Mouse (Mus musculus): ENCODE results near the gene Fam171a1. TPM values are rescaled to one million over a fixed set of nuclear protein-coding genes. Genes with fewer than 3 reads are reported as not detected.

Fam171a1 gene
- polyA plus RNA-seq, 1 experiment from 2014 or later: 41.9 TPM

DNA sequence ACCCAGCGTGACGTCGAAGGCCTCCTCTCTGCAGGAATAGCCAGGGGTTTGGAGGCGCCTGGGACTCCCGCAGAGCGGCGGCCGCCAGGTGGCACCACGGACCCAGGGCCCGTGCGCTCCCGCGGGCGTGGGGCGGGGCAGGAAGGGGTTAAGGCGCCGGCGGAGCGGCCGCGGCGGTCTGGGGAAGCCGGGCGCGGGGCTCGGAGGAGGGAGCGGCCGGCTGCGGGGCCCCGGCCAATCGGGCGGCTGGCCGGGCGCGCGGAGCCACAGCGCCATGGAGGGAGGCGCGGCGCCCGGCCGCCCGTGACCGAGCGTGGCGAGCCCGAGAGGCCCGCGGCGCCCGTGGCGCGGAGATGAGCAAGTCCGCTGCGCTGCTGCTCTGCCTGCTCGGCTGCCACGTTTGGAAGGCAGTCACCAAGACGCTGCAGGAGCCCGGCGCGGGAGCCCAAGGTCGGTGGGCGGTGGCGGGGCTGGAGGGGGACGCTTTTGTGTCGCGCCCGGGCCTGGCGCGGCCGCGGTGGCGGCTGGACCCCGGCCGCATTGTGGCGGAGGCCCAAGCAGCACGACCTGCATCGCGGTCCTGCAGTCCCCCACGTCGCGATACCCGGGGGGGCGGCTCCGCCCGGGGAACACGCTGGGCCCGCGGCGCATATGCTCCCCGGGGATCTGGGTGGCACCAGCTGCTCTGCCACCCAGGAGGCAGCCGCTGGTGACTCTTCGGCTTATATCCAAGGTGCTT is 4.3 kb downstream of the Fam171a1 start:
- H3K9me3 ChIP-seq: no peaks in the 10 kb centered on the region
- peak overlapping the region; percentile 62 for H3K4me2 ChIP-seq (replicated peaks)
- ATAC-seq (ENCODE audit: insufficient number of reproducible peaks, insufficient read depth, low FRiP score, low TSS enrichment): peak; percentile 91
- H3K36me3 ChIP-seq: no peaks in the 10 kb centered on the region
- H3K9ac ChIP-seq: peak overlapping the region; percentile 83
- H3K4me1 ChIP-seq: peaks cover 5% of the 10 kb centered on the region
- WGBS: under 1% methylated on average over 77 of the region's 93 CpGs
- H3K27me3 ChIP-seq: no peaks in the 10 kb centered on the region
- peak overlapping the region; percentile 93 for H3K27ac ChIP-seq
- peak overlapping the region; percentile 86 for H3K4me3 ChIP-seq

DNA sequence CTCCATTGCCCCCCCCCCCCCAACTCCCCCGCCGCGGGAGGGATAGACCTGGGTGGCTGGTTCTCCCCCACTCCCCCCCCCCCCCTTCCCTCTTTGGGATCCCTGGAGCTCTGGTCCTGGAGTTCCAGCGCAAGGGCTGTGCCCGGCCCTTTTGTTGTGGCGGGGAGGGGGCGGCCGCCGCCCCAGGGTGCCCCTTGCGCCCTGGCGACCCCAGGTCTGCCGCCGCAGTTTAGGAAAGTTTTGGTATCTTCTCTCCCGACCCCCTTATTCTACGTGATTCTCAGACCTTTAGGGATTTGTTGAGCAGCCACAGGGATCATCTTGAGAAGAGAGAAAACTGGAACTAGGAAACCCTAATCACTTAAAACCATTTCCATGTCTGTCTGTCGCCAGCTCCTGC is 4.9 kb downstream of the Fam171a1 start:
- ATAC-seq (ENCODE audit: insufficient number of reproducible peaks, insufficient read depth, low FRiP score, low TSS enrichment): 0 out of 2 replicates have a peak, but pooled peaks have one; percentile 32
- peak overlapping the region; percentile 86 for H3K4me3 ChIP-seq
- no peaks in the 10 kb centered on the region for H3K9me3 ChIP-seq
- 0% methylated on average over 14 of the region's 16 CpGs for WGBS
- peak overlapping the region; percentile 83 for H3K9ac ChIP-seq
- H3K27ac ChIP-seq: peak overlapping the region; percentile 93
- H3K4me1 ChIP-seq: peaks cover 5% of the 10 kb centered on the region
- H3K36me3 ChIP-seq: no peaks in the 10 kb centered on the region
- H3K27me3 ChIP-seq: no peaks in the 10 kb centered on the region
- peak overlapping the region; percentile 62 for H3K4me2 ChIP-seq (replicated peaks)

DNA sequence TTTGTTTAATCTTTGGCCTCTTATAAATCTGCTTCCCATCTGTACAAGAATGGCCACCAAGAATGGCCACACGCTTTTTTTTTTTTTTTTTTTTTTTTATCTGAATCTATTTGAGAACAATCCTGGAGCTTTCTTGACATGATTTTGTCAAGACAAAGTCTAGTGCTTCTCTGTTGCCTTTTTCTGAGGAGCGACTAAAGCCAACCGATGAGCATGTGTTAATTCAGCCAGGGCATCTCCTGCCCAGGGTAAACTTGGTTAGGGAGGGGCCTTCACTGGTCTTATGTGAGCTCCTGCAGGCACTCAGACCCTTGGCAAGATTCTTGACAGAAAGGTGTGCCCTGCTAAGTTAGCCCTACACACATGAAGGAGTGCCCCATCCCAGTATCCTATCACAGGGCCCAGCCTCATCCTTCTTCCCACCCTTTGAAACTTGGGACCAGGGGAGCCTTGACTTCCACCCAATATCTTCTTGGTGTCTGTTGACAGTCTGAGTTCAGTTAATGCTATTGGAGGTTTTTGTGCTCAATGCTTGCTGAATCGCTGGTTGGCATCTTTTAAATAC is 5.4 kb downstream of the Fam171a1 start:
- ATAC-seq (ENCODE audit: insufficient number of reproducible peaks, insufficient read depth, low FRiP score, low TSS enrichment): no peak
- Histone ChIP-seq H3K4me2 (replicated peaks) (peak overlapping the region; percentile 62), H3K9ac (peak overlapping the region; percentile 83), H3K27ac (no peak overlapping the region), H3K9me3 (no peaks in the 10 kb centered on the region), H3K27me3 (no peaks in the 10 kb centered on the region), H3K4me3 (peak overlapping the region; percentile 86), H3K4me1 (peaks cover 5% of the 10 kb centered on the region), H3K36me3 (no peaks in the 10 kb centered on the region)
- WGBS: 36% methylated on average over 4 of the region's 4 CpGs

DNA sequence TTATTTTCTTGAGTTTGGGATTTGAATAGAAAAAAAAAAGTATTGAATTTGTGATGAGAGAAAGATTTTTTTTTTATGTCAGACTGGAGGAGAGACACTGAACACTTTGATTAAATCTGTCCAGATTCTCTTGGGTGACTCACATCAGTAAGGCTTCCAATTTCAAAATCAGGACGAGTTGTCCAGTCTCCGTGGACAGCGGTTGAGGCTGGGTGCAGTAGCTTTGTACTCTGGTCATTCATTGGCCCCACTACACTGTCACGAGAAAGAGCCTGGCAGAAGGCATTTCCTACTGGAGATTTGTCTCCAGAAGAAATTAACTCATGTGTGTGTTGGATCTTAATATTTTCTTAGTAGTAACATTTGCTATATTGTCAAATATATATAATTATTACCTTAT is 8.5 kb downstream of the Fam171a1 start:
- no peak overlapping the region for H3K27ac ChIP-seq
- 81% methylated on average over 4 of the region's 4 CpGs for whole genome bisulfite sequencing

DNA sequence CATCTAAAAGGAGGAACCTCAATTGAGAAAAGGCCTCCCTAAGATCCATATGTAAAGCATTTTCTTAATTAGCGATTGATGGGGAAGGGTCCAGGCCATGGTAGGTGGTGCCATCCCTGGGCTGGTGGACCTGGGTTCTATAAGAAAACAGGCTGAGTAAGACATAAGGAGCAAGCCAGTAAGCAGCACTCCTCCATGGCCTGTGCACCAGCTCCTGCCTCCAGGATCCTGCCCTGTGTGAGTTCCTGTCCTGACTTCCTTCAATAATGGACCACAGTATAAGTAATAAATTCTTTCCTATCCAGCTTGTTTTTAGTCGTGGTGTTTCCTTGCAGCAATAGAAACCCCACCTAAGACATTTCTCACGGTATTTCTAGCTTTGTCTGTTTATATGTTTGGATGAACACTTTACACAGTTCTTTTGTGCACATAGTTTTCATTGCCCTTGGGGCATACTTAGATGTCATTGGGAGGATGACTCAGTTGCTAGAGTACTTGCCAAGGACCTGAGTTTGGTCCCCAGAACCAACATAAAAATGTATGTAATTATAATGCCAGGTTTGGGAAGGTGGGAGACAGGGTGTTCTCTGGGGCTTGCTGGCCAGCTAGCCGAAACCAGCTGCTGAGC is 13.3 kb downstream of the Fam171a1 start:
- Histone ChIP-seq H3K4me2 (replicated peaks) (no peak overlapping the region), H3K27ac (no peak overlapping the region), H3K36me3 (no peaks in the 10 kb centered on the region), H3K9me3 (no peaks in the 10 kb centered on the region), H3K4me3 (no peak overlapping the region), H3K4me1 (no peaks in the 10 kb centered on the region), H3K9ac (no peak overlapping the region), H3K27me3 (no peaks in the 10 kb centered on the region)
- WGBS: 85% methylated on average over 4 of the region's 4 CpGs
- ATAC-seq (ENCODE audit: insufficient number of reproducible peaks, insufficient read depth, low FRiP score, low TSS enrichment): no peak

More for the DNA sequence above, 8.5 kb downstream of the Fam171a1 start:
- no peak overlapping the region for H3K9ac ChIP-seq
- no peak overlapping the region for H3K4me3 ChIP-seq
- no peak overlapping the region for H3K4me2 ChIP-seq (replicated peaks)
- H3K9me3 ChIP-seq: no peaks in the 10 kb centered on the region
- ATAC-seq (ENCODE audit: insufficient number of reproducible peaks, insufficient read depth, low FRiP score, low TSS enrichment): no peak
- H3K27me3 ChIP-seq: no peaks in the 10 kb centered on the region
- no peaks in the 10 kb centered on the region for H3K36me3 ChIP-seq
- peaks cover 5% of the 10 kb centered on the region for H3K4me1 ChIP-seq

DNA sequence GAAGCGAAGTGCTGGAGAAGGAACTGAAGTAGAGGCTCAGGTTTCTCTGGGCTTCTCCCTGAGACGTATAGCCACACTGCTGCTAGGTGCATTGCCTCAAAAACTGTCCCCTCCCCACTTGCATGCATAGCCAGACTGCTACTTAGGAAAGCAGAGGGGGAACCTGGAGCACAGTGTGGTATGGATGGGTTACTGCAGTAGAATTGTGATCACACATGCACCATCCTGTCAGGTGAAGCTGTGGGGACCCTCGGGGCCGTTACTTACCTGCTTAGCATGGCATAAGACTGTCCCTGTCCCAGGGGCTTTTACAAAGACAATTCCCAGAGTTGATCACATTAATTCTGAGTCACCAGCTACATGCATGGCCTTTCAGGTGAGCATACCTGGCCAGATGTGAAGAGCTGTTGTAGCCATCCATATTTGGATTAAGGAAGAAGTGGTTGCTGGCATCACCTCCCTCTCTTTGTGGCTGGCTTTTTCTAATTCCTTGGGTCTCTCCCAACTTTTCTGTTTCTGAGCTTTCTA is 14.4 kb downstream of the Fam171a1 start:
- no peak overlapping the region for H3K4me2 ChIP-seq (replicated peaks)
- WGBS: 68% methylated on average over 4 of the region's 4 CpGs
- no peak overlapping the region for H3K27ac ChIP-seq
- no peaks in the 10 kb centered on the region for H3K36me3 ChIP-seq
- no peak overlapping the region for H3K9ac ChIP-seq
- no peaks in the 10 kb centered on the region for H3K4me1 ChIP-seq
- no peaks in the 10 kb centered on the region for H3K27me3 ChIP-seq
- ATAC-seq (ENCODE audit: insufficient number of reproducible peaks, insufficient read depth, low FRiP score, low TSS enrichment): no peak
- H3K4me3 ChIP-seq: no peak overlapping the region
- no peaks in the 10 kb centered on the region for H3K9me3 ChIP-seq

DNA sequence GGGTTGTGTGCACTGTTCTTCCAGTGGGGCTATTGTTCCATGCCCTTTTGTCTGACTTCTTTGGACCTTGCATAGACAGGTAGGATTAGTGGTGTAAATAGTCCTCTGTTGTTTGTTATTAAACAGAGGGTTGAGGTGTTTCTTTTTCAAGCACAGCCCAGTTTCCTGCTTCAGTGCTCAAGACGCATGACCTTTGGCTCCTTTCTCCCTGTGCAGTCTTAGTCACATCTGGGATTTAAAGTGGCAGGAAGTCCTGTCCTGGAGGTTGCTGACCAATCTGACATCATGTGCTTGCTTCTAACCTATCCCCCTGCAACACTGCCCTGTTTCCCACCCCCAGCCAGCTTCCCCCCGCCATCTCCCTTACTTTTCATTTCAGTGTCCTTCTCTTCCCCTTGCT is 14.9 kb downstream of the Fam171a1 start:
- WGBS: 36% methylated on average over 2 of the region's 2 CpGs
- H3K4me3 ChIP-seq: no peak overlapping the region
- no peak overlapping the region for H3K27ac ChIP-seq
- H3K4me2 ChIP-seq (replicated peaks): no peak overlapping the region
- H3K9ac ChIP-seq: no peak overlapping the region
- no peak for ATAC-seq (ENCODE audit: insufficient number of reproducible peaks, insufficient read depth, low FRiP score, low TSS enrichment)
- H3K27me3 ChIP-seq: no peaks in the 10 kb centered on the region
- H3K36me3 ChIP-seq: no peaks in the 10 kb centered on the region
- no peaks in the 10 kb centered on the region for H3K9me3 ChIP-seq
- no peaks in the 10 kb centered on the region for H3K4me1 ChIP-seq

DNA sequence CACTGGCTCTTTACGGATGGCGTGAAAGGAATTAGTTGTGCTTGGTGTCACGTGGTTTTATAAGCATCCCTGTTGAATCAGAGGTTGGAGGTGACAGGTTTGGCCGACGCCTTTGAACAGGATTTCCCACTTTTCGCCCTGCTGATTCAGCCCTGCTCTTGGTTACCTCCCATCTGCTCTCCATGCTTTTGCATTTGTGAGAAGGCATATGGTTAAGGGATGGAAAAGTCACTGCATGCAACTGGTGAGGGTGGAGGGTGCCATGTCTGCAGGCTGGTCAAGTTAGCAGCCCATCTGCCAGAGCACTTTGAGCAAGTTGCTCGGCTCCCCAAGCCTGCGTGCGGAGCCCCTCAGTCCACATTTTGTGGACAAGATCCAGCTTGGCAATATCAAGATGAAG is 18.4 kb downstream of the Fam171a1 start:
- Histone ChIP-seq H3K4me3 (no peak overlapping the region), H3K4me2 (replicated peaks) (no peak overlapping the region), H3K4me1 (peaks cover 15% of the 10 kb centered on the region), H3K27ac (no peak overlapping the region), H3K36me3 (no peaks in the 10 kb centered on the region), H3K9ac (no peak overlapping the region), H3K27me3 (no peaks in the 10 kb centered on the region), H3K9me3 (no peaks in the 10 kb centered on the region)
- ATAC-seq (ENCODE audit: insufficient number of reproducible peaks, insufficient read depth, low FRiP score, low TSS enrichment): no peak
- 87% methylated on average over 9 of the region's 9 CpGs for WGBS

DNA sequence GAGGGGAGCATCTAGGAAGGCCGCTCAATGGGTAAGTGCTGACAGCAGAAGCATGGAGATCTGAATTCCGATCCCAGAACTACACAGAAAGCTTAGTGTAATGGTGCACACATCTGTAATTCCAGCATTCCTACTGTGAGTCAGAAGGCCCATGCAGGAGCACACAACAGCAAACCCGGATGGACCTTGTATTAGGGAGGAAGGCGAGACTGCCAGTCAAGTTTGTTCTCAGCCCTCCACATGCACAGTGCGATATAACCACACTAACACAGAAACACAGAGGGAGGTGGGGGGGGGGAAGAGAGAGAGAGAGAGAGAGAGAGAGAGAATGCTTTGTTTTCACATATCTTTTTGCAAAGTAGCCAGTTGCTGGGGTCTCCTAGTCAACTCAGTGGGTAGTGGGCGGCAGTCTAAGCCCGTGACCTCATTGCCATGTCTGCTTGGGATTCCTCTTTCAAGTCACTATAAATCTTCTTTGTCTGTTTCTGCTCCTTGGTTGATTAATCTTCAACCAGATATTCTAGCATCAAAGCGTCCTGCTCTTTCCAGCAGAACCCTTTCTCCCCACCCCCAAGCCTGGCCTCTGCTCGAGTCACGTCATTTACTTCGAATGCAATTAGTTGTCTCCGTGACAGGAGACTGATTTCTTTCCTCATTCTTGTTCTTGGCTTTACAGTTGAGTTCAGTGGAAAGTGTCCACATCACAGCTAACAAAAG is 20.7 kb downstream of the Fam171a1 start:
- no peaks in the 10 kb centered on the region for H3K36me3 ChIP-seq
- WGBS: 67% methylated on average over 12 of the region's 12 CpGs
- H3K4me1 ChIP-seq: peaks cover 26% of the 10 kb centered on the region
- no peak overlapping the region for H3K4me3 ChIP-seq
- no peak overlapping the region for H3K4me2 ChIP-seq (replicated peaks)
- H3K9ac ChIP-seq: no peak overlapping the region
- H3K27me3 ChIP-seq: no peaks in the 10 kb centered on the region
- no peak overlapping the region for H3K27ac ChIP-seq
- peak; percentile 30; the same call in 1 of the 2 replicates for ATAC-seq (ENCODE audit: insufficient number of reproducible peaks, insufficient read depth, low FRiP score, low TSS enrichment)
- H3K9me3 ChIP-seq: no peaks in the 10 kb centered on the region

DNA sequence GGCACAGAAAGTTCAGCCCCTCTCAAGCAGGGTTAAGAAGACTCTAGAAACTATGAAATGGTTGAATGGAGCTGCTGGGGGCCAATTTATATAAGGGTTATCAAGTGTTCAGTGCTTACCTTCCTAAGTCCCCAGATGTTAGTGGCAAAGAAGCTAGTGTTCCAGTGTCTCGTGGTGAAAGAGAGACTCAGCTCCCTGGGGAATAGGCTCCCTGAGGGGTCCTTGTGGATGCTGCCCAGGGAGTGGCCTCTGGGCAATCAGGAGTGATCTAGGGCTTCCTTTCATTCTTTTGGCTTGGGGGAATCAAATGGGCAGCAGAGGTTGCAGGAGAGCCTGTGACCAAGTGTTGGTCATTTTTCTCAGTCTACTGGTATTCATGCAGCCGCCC is 21.3 kb downstream of the Fam171a1 start:
- Histone ChIP-seq H3K27ac (no peak overlapping the region), H3K27me3 (no peaks in the 10 kb centered on the region), H3K36me3 (no peaks in the 10 kb centered on the region), H3K9me3 (no peaks in the 10 kb centered on the region), H3K4me2 (replicated peaks) (no peak overlapping the region), H3K9ac (no peak overlapping the region), H3K4me3 (no peak overlapping the region), H3K4me1 (peaks cover 26% of the 10 kb centered on the region)
- WGBS: 51% methylated on average over 2 of the region's 2 CpGs
- ATAC-seq (ENCODE audit: insufficient number of reproducible peaks, insufficient read depth, low FRiP score, low TSS enrichment): no peak

DNA sequence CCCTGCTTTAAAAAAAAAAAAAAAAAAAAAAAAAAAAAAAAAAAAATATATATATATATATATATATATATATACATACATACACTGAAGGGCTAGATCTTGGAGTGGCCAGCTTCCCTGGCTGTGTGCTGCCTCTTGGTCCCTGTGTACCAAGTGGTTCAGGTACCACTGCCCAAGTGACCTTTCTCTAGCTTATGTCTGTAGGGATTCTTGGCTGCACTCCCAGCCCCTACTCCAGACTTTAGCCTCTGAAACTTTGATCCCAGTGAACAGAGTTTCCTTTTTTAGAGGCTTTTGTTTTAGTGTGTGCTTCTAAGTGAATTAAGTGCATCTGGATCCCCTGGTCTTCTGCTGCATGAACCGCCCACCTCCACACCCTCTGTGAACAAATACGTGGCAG is 24.3 kb downstream of the Fam171a1 start:
- no peak overlapping the region for H3K27ac ChIP-seq
- no peaks in the 10 kb centered on the region for H3K36me3 ChIP-seq
- H3K4me3 ChIP-seq: no peak overlapping the region
- peaks cover 26% of the 10 kb centered on the region for H3K4me1 ChIP-seq
- H3K9me3 ChIP-seq: no peaks in the 10 kb centered on the region
- no peak overlapping the region for H3K9ac ChIP-seq
- no peak for ATAC-seq (ENCODE audit: insufficient number of reproducible peaks, insufficient read depth, low FRiP score, low TSS enrichment)
- 59% methylated on average over 2 of the region's 2 CpGs for WGBS
- H3K4me2 ChIP-seq (replicated peaks): no peak overlapping the region
- no peaks in the 10 kb centered on the region for H3K27me3 ChIP-seq
